Mouse (Mus musculus) megakaryocyte progenitor cell, adult 5-6 weeks (primary cell): Measurements from ENCODE around the gene Gm9117. TPM values are rescaled to one million over a fixed set of nuclear protein-coding genes. Genes with fewer than 3 reads are reported as not detected.
"Not testable (repeated sequence)": the region's sequence is repeated elsewhere in the genome, so short reads cannot be mapped to it uniquely, and the experiment has no call there.

Experiments used
- ATAC-seq: replicated peaks from 2 replicates; pipeline ENCODE4 v1.8.0; 2016; ENCODE audit warnings: mild to moderate bottlenecking, moderate TSS enrichment, inconsistent platforms; ENCODE audit not compliant: poor library complexity
- total RNA-seq, 2 experiments: library from RNA; stranded (forward) in 1 of 2; stranded (reverse) in 1 of 2; fragments of 157-497, 149-512 nt in 1 of 2; fragments of 200-1000 nt in 1 of 2; gene quantifications; 2 replicates each; pipeline versions ENCODE4 v1.2.3 to v1.2.4; 2015 to 2017

The Gm9117 gene
- total RNA-seq (2015) (not detected in 2 replicates), total RNA-seq (2017) (not detected in 2 replicates)

DNA sequence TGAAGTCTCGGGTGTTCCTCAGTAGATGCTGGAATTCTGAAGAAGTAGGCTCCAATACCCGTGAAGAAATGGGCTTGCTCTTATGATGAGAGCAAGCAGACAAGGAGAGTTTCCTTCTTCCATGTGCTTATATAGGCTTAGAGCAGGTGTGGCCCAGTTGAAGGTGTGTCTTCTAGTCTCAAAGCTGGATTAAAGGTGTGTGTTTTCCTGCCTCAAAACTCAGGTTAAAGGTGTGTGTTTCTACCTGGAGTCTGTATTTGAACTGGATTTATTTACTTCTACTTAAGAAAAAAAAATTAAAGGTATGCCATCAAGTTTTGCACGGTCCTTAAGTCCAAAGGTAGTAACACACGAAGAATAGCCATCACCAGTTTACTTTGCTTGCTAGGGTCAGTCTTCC, at the start of gene Gm9117:
TSS of gene Gm9117 (minus strand) at position 101 of the 400 bp plus-strand sequence.
- not testable (repeated sequence) for ATAC-seq

DNA sequence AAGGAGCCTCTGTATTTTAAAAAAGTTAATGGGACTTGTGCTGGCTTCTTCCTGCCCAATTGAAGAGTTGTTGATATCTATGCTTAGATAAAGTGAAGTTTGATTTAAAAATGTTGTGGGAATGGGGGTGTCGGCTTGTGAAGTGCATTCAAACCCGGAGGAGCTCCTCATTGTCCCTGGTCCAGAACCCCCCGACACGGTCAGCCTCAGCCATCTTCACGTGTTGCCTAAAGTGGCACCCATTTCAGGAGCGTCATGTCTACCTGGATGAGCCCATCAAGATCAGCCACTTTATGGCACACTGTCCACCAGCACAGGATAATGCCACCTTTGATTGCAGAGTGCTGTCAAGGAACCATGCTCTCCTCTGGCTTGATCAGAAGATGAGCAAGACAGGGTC, 25.6 kb upstream of the Gm9117 start:
- not testable (repeated sequence) for ATAC-seq

DNA sequence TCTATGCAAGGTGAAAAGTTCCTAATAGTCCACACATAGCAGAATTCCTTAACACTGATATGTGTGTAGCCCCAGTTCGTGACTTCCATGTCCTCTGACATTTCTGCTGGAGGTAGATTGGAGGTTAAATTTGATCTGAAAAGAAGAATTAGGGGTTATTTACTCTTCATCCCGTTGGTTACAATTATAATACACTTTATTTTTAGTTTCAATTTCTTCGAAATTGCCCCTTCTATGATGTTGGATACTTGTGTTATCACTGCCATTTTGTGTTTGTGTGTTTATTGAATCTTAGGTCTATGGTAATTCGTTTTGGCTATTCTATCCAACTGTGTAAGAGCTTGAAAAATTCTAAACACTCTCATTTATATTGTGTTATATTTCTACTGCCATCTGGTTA, 17.9 kb upstream of the Gm9117 start, which contains the start of gene Tdpoz5:
TSS of gene Tdpoz5 (minus strand) at position 101 of the 400 bp plus-strand sequence.
- not testable (repeated sequence) for ATAC-seq

DNA sequence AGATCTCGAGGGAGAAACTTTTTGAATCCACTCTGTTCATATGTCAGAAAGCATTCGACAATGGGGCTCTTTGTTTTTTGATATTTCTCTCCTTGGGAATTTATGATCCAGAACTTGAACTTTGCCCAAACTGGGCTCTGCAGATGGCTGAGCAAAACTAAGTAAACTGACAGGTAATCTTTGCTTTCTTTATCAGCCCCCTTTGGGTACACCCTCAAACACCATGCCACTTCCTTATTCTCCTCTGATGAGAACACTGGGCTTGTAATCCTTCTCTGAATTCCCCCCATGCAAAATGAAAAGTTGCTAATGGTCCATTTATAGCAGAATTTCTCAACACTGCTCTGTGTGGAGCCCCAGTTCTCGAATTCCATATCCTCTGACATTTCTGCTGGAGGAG, 5.0 kb downstream of the Gm9117 start:
- ATAC-seq: not testable (repeated sequence)

Other genes starting within 250 kb of the Gm9117 start
- gene Gm5773, start 170.5 kb downstream of the Gm9117 start, total RNA-seq (2015): not detected in 2 replicates
- gene Gm5773, start 170.5 kb downstream of the Gm9117 start, total RNA-seq (2017): not detected in 2 replicates
- gene Tdpoz4, start 147.1 kb downstream of the Gm9117 start, total RNA-seq (2015): not detected in 2 replicates
- not detected in 2 replicates for gene Tdpoz4, start 147.1 kb downstream of the Gm9117 start, total RNA-seq (2017)
- not detected in 2 replicates for gene Tdpoz3, start 117.5 kb downstream of the Gm9117 start, total RNA-seq (2015)
- gene Tdpoz3, start 117.5 kb downstream of the Gm9117 start, total RNA-seq (2017): not detected in 2 replicates
- not detected in 2 replicates for gene Tdpoz5, start 17.8 kb upstream of the Gm9117 start, total RNA-seq (2015)
- gene Tdpoz5, start 17.8 kb upstream of the Gm9117 start, total RNA-seq (2017): not detected in 2 replicates
- gene Gm9125, start 111.3 kb upstream of the Gm9117 start, total RNA-seq (2015): not detected in 2 replicates
- gene Gm9125, start 111.3 kb upstream of the Gm9117 start, total RNA-seq (2017): not detected in 2 replicates
- not detected in 2 replicates for gene Gm10697, start 129.1 kb upstream of the Gm9117 start, total RNA-seq (2015)
- not detected in 2 replicates for gene Gm10697, start 129.1 kb upstream of the Gm9117 start, total RNA-seq (2017)
- not detected in 2 replicates for gene Gm10696, start 234.7 kb upstream of the Gm9117 start, total RNA-seq (2015)
- 0.29 TPM in 1 of 2 replicates, not detected in the other for gene Gm10696, start 234.7 kb upstream of the Gm9117 start, total RNA-seq (2017)